Mouse (Mus musculus) spleen, postnatal 10 days (tissue): ENCODE measurements around the gene Elf4.

Experiments
- DNase-seq, 2 experiments: peaks; one replicate each; pipeline ENCODE4 v3.0.0; 2021 to 2022; ENCODE audit warnings: low spot score in 2 of 2

The Elf4 gene

DNA sequence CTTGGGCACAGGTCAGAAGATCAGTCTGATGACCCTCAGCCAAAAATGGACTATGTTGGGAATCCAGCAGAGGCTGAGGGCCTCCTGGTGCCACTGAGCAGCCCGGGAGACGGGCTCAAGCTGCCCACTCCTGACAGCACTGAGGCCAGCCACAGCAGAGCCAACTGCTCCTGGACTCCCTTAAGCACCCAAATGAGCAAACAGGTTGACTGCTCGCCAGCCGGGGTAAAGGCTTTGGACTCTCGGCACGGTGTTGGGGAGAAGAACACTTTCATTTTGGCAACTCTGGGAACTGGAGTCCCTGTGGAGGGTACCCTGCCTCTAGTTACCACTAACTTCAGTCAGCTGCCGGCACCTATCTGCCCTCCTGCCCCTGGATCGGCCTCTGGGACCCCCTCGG, 95.1 kb downstream of the Elf4 start:
- DNase-seq = no peak

DNA sequence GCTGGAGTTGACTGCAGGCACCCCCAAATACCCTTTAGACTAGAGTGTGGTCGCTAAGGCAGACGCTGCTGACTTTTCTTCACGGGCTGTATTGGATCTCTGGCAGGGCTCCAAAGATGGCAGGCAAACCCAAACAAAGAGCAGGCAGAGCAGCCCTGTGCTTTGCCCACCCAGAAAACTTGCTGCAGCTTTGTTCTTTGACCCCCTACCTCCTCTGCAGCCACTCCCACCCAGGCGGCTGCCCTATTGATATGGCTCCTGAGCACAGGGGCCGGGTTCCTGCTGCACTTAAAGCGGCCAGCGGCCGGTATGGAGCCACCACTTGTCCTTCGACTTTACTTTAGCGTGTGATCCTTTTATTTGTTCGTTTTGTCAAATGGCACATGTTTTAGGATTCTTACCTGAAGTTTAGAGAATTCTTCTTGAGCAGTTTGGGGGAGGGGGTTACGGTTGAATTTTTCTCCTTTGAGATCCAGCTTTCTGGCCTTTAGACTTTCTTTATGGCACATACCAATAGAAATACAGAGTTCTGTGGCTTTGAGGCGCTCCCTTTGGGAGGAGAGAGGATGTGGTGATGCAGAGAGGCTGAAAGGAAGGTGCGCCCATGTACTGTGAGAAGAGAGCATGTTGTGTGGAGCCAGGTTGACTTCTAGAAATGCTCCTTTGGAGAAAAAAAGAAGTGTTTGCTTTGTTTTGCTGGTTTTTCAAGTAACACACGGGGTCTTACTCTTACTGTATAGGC, 96.9 kb downstream of the Elf4 start:
- DNase-seq = no peak
